ENCODE assay signal across 11 mouse cellular contexts in the genomic region with DNA sequence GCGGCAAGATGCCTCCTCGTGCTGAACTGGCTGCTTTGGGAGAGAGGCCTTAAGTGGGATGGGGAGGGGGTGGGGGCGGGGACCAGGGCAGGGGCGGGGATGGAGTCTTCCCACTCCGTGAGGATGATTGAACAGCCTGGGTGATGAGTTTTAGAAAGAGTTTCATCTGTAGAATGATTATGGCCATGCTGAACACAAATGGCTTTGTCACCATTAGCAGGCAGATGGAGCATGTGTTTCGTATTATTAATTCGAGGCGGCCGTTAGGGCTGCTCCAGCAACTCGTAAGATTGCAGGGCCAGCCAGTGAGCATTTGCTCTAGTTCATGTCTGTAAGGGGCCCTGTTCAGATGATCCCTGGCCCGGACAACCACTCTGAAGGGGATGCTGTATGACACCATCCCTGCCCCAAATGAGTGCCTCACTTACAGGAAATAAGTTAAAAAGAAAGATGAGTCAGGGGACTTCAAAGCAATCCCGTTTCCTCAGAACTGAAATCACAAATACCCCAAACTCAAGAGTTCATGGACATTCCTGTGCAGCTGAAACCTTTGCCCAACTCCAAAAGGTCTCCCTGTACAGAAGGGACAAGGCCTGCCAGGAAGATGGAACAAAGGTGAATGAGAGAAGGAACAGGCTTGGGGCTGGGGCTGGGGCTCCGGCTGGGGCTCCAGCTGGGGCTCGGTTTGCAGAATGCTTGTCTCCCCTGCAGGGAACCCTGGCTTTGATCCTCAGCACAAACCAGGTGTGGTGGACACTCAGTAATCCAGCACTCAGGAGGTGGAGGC. TPM values are rescaled to one million over a fixed set of nuclear protein-coding genes. Genes with fewer than 3 reads are reported as not detected.
A peak's percentile ranks its signal among the peaks of the same experiment; 100 is the strongest.
DNase-seq lines count a peak whose midpoint lies in the region; ATAC-seq and TF ChIP-seq lines count a peak whose summit lies in the region.
"Had no signal": no experiment of that assay in that cellular context is flagged by ENCODE, and none has a peak within 500 bp of the region (broad histone marks: within the 10 kb centered on the region; RNA-seq: fewer than 3 reads in every experiment).

No protein-coding gene starts in this region.

- WGBS in embryonic facial prominence, embryonic 15.5 days = 11% methylated on average over 14 of the region's 14 CpGs
- 25% methylated on average over 14 of the region's 14 CpGs for WGBS in midbrain, postnatal 0 days

- peak overlapping the region; percentile 83 for H3K27ac ChIP-seq in embryonic facial prominence, embryonic 15.5 days (replicated peaks)
- no peak overlapping the region for H3K27ac ChIP-seq in midbrain, postnatal 0 days (ENCODE audit: low read depth, low read length)

- H3K9ac ChIP-seq in embryonic facial prominence, embryonic 15.5 days = no peak overlapping the region
- no peak overlapping the region for H3K9ac ChIP-seq in midbrain, postnatal 0 days (replicated peaks; ENCODE audit: low read length, poor library complexity, severe bottlenecking)

- peaks cover 59% of the 10 kb centered on the region for H3K4me1 ChIP-seq in embryonic facial prominence, embryonic 15.5 days
- 0 out of 2 replicates have a peak, but pooled peaks cover 3% of the 10 kb centered on the region for H3K4me1 ChIP-seq in midbrain, postnatal 0 days (ENCODE audit: insufficient read depth, low read length)

- peak; percentile 8 for DNase-seq in layer of hippocampus, adult 11-12 months (ENCODE audit: low spot score)
- no peak for DNase-seq in layer of hippocampus, postnatal 36 days
- DNase-seq in kidney, adult 18-20 months = peak; percentile 40
- no peak for DNase-seq in midbrain, postnatal 0 days (ENCODE audit: low spot score)
- no peak for DNase-seq in spleen, adult 18-20 months
- no peak for DNase-seq in urinary bladder, adult 18-20 months (ENCODE audit: low spot score in 2 of 2)
- no peak for DNase-seq in left cerebral cortex, postnatal 4 days
- DNase-seq: cerebellum, postnatal 25 days; thymus, postnatal 14 days had no signal

- no peaks in the 10 kb centered on the region for H3K36me3 ChIP-seq in embryonic facial prominence, embryonic 15.5 days
- H3K36me3 ChIP-seq in midbrain, postnatal 0 days (ENCODE audit: insufficient read depth, low read length) = no peaks in the 10 kb centered on the region

- no peaks in the 10 kb centered on the region for H3K27me3 ChIP-seq in embryonic facial prominence, embryonic 15.5 days
- no peaks in the 10 kb centered on the region for H3K27me3 ChIP-seq in midbrain, postnatal 0 days (ENCODE audit: insufficient read depth, low read length)
- H3K27me3 ChIP-seq: Patski had no signal

- H3K4me3 ChIP-seq in embryonic facial prominence, embryonic 15.5 days (replicated peaks) = no peak overlapping the region
- H3K4me3 ChIP-seq in midbrain, postnatal 0 days (ENCODE audit: low read depth, low read length) = no peak overlapping the region

- no peaks in the 10 kb centered on the region for H3K9me3 ChIP-seq in embryonic facial prominence, embryonic 15.5 days (replicated peaks)
- no peaks in the 10 kb centered on the region for H3K9me3 ChIP-seq in midbrain, postnatal 0 days (ENCODE audit: low read length)

- peak; percentile 70 for ATAC-seq in embryonic facial prominence, embryonic 15.5 days (ENCODE audit: insufficient number of reproducible peaks, low FRiP score, low TSS enrichment, low read depth)
- no peak for ATAC-seq in midbrain, postnatal 0 days (ENCODE audit: low FRiP score)
- ATAC-seq: Patski had no signal

- intact Hi-C loops in left cerebral cortex, postnatal 4 days (cut with DNase I) = loop anchor here (5.0 to 10.0 kb wide), 2 partner anchors 191 to 393 kb away; no protein-coding TSS in a partner anchor

- TF ChIP-seq CTCF in midbrain, postnatal 0 days (IDR thresholded peaks at IDR 0.05) = peak; percentile 35; the same call in 1 of the 2 replicates

- no peak overlapping the region for H3K4me2 ChIP-seq in embryonic facial prominence, embryonic 15.5 days (replicated peaks)
- H3K4me2 ChIP-seq in midbrain, postnatal 0 days (ENCODE audit: low read depth, low read length, poor library complexity, severe bottlenecking) = no peak overlapping the region

RNA-seq across cellular contexts. Expression of a gene that starts 46.5 kb away (rescaled TPM):
- 10 to 100 TPM; 49.3 to 50.9 TPM for total RNA-seq in layer of hippocampus, postnatal 36 days (2021)
- 96.0 and 105 TPM in 2 replicates for polyA plus RNA-seq in embryonic facial prominence, embryonic 15.5 days (2015; fragmentation: Nextera tagmentation; extraction: Ambion mirVana)
- total RNA-seq in midbrain, postnatal 0 days (2014; rRNA removed) = 23.2 and 25.8 TPM in 2 replicates
- polyA plus RNA-seq in midbrain, postnatal 0 days (2015; fragmentation: Nextera tagmentation; extraction: Ambion mirVana) = 22.9 and 23.3 TPM in 2 replicates
- total RNA-seq in left cerebral cortex, postnatal 4 days (2021) = 10 to 100 TPM; 25.6 to 26.8 TPM

Comparison
In these comparisons a context has a peak if more than half of its experiments do, and no peak if none do; other contexts are left out.
1. DNase-seq: peak in layer of hippocampus, adult 11-12 months (single experiment) and kidney, adult 18-20 months (single experiment); none in layer of hippocampus, postnatal 36 days (0 of 2), midbrain, postnatal 0 days (single experiment), spleen, adult 18-20 months (0 of 2), urinary bladder, adult 18-20 months (0 of 2) and left cerebral cortex, postnatal 4 days (single experiment).